Mouse (Mus musculus) thymus, postnatal 0 days (tissue): ENCODE data around the gene Rftn1. TPM values are rescaled to one million over a fixed set of nuclear protein-coding genes. Genes with fewer than 3 reads are reported as not detected.

ENCODE experiments used
- DNase-seq: peaks from one replicate; pipeline ENCODE4 v3.0.0-alpha.2; 2015; ENCODE audit warnings: low spot score
- polyA plus RNA-seq: library from polyadenylated mRNA; unstranded; fragments of >200 nt; fragmentation: Nextera tagmentation; extraction: Ambion mirVana; gene quantifications from 2 replicates; pipeline ENCODE4 v1.2.1, GENCODE M21; 2015

The Rftn1 gene
- polyA plus RNA-seq, 1 experiment from 2014 or later: 66.6 TPM

DNA sequence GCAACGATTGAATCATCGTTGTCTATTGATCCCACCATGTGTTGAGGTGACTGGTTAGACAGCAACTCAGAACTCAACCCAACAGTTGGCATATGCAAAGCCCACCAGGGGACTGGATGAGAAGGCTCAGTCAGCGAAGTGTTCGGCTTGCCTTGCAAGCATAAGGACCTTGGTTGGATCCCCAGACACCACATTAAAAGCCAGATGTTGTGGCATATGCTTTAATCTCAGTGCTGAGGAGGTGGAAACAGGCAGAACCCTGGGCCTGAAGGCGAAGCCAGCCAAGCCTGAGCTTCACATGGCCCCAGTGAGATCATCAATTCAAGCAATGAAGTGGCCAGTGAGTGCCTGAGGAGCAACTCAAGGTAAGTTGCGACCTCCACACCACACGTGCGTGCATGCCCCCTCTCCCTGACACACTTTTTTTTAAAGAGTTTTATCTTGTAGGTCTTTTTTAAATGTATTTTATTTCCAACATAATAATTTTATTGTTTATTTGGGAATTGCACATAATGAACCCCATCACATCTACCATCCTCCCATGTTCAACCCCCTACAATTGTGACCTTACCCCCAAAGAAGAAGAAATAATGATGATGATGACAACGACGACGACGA, 11.5 kb upstream of the Rftn1 start:
- no peak for DNase-seq

DNA sequence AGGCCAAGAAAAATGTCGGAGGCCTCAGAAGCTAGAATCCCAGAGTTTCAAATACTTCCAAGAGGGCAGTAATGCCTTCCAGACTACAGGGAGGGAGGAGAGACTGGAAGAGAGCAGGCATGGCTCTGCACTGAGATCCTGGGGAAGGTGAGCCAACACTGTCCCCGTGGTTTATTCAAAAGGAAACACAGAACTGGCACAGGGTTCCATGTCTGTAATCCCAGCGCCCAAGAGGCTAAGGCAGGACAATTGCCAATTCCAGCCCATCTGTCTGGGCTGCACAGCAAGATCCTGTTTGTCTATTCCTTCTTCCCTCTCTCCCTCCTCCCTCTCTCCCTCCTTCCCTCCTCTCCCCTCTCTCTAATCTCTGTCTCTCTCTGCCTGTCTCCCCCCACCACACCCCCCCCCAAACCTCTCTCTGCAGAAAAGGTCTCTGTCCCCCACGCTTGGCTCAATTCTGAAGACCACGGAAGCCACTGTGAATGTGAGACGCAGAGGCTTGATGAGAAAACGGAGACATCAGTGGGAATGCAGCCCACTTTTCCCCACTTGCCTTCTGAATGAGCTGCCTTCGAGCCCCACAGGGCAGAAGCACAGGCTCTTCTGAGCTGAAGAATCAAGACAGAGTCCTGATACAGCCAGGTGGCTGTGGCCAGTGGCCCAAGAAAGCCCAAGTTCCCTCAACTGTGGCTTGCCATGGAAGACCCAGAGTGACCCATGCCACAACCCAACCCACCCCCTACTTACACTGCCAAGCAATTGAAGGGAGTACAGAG, 8.8 kb upstream of the Rftn1 start:
- DNase-seq: no peak

DNA sequence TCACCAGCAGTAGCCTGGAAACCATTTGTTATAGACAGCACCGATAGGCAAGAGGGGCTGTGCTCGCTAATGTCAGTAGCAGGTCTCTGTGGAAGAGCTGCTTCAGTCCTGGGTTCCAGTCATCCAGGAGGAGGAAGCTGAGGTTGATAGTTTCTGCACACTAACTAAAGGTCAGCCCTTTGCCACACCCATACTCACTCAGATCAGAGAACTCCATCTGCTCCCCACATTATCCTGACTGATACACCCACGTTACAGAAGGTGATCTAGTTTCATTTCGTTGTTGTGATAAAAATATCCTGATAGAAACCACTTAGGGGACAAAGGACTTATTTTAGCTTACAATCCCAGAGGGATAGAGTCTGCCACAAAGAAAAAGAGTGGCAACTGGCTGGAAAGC, 7.1 kb upstream of the Rftn1 start:
- DNase-seq: no peak

DNA sequence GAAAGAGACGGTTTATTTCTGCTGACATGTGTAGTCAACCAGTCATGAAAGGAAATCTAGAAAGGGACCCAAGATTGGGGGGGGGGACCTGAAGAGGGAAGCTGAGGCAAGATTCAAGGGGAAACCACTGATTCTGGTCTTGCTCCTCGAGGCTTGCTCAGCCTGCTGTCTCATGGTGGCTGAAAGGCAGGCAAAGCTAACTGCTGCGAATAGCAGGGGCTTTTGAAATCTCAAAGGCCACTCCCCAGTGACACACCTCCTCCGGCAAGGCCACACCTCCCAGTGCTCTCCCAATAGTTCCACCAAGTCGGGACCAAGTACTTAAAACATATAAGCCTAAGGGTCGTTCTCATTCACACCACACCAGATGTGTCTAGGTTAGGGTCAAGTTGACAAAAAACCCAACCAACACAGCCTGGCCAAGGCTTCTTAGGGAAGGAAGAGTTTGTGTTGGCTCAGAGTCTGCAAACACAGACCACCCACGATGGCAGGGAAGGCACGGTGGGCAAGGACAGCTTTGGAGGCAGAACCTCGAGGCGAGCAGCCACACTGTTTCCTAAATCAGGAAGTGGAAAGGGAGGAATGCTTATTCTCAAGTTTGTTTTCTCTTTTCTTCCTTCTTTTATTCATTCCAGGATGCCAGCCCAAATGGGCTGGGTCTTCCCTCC, 5.7 kb upstream of the Rftn1 start:
- no peak for DNase-seq

DNA sequence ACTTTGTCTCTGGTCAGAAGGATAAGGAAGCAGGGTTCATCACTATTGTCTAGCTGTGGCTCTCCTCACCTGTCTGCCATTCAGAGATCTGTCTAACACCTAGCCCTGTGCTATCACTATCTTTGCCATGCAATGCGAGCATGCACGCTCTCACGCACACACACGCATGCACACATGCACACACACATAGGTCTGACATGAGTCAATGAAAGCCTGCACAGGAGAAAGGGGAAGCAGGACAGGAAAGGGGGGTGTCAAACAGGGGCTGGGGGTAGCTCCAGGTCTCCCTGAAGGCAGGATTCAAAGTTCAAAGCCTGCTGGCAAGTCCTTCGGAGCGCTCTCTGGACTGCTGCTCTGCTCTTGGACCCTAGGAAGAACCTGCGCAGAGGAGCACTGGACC, 4.9 kb upstream of the Rftn1 start:
- no peak for DNase-seq

DNA sequence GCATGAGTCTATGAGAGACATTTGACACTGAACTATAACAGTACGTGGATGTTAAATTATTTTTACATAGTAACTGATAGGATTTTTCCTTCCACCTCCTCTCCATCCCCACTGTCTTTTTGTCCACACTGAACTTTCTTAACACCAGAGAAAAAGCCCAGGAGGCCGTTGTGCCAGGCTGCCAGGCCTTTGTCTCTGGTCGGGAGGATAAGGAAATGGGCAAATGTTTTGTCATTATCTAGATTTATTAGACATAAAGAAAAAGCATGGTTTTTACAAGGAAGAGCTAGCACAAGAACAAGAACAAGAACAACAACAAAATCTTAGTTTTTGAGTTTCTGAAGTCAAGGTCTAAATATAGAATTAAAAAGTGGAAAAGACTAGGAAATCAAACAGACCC, 4.1 kb upstream of the Rftn1 start:
- DNase-seq: no peak

DNA sequence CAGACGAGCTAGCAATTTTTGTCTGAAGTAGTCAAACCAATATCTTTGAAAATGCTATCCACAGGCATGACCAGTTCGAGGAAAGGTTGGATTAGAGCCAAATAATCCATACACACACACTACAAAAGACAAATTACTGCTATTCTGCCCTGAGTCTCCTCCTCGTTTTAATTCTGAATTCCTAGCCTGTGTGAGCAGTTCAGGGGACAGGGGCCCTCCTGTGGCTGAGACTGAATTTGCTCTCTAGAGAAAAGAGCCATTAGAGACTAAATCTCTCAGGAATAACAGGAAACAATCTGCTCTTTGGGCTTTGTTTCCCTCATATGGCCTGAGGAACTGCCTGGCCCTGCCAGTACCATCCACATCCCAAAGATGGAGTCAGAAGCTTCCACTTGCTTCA, 3.2 kb upstream of the Rftn1 start:
- DNase-seq: no peak

DNA sequence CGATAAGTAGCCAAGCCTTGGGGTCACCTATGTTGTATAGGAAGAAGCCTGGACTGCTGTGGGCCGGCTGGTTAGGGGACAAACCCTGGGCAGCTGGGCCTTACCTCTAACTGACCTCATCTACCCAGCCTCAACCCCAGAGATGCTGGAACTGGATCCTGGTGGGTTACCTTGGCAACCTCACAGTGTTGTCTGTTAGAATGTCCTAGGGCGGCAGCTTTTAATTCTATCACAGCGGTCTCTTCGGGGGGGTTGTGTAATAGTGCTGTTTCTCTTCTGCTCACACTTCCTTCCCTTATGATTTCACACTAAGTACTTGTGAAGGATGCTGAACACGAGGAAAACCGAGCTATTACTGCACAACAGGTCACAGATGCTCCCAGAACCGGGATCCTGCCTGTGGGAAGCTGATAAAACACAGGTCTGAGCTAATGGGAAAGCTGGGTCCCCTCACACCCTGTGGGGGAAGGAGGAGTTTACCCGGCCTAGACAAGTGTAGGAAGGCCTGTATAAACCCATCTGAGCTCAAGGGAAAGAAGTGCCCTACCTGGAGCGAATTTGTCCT, 2.0 kb upstream of the Rftn1 start:
- no peak for DNase-seq

DNA sequence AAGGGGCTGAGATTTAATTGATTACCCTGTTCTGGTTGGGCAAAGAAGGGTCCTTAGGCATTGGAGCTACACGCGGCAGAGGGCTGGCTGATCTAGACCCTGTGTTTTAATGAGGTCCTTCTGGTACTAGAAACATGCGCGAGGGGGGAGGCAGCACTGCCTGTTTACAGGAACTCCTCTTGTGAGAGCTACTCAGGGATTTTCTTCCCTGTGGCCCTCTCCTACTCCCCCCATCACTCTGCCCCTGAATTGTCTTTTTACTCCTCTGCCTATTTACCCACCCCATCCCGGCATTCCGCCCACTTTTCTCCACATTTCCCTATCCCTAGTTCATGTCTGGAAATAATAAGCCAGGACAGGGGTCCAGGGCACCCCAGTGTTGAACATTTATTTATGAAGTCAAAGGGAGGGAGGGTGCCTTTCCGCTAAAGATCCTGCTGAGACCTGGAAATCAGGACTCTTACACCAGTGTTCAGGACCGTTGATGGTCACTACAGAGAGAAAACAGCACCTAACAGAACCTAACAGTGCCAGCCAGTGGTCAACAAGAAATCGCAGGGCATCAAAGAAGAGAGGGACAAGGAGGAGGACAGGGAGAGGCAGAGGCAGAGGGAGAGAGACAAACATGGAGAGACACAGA, 964 bp upstream of the Rftn1 start:
- no peak for DNase-seq

DNA sequence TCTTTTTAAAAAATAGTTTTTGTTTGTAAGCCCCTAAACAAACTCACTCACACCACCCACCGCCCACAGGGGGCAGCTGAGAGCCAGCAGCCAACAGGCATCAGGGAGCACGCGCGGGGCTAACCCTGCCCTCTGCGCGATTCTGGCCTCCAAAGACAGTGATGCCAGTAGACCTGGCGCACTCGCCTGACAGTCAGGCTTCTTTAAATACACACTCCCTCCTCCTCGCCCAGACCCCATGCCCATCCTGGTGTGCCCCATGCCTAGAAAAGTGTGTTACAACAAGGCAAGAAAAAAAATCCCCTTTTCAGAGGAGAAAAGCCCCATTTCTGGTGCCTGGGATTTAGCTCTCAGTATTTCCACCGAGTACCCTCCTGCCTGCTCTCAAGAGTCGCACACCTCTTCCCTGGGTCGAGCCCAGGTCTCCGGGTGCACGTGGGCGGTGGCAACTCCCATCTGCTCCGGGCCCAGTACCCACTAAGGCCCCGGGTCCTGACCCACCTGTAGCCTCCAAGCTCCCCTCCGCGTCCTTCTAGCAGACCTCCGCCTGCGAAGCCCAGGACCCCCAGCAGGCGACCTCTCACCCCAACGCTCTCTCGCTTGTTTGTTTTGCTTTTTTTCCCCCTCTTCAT, 977 bp downstream of the Rftn1 start:
- DNase-seq: peak; percentile 85

DNA sequence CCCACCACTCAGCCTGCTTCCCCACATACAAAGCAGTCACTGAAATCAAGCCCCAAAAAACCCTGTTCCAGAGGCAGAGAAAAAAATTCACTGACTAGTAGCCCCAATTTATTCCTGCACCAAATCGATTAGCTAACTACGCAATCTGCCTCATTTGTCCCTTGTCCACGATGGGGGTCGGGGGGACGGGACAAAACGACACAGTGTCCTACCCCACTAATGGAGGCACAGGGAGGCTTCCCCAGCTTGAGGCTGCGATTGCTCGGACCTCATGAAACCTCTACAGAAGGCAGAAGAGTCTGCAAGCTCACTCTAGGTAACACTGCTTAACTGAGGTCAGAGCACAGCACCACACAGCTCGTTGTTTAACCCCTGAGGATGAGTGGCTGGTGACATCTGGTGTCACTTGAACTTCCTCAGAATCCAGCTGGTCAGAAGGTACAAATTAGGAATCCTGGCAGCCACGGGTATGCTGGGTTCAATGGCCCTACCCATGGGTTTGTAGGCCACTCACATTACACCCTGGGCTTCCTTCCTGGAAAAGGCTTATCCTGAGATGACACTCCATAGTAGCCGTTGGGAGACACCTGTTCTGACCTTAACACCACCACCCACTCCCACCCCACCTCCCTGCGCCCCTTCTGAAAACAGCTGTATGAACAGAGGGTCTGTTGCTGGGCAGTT, 1.7 kb downstream of the Rftn1 start:
- DNase-seq: no peak

DNA sequence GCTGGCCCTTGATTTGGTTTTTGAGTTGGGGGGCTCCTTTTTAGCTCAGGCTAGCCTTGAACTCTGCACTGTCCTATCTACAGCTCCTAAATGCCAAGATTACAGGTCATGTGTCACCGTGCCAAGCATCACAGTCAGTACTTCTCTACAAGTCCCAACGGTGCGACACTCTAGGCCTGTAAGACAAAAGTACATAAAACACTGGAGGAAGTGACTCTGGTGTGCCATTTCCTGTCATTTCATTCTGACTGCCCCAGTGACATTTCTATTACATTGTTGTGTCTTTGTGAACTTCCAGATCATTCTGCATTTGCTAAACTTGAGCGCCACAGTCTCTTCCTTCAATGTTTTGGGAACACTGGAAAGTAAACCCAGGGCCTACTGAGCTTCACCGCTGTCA, 4.9 kb downstream of the Rftn1 start:
- peak; percentile 64 for DNase-seq

DNA sequence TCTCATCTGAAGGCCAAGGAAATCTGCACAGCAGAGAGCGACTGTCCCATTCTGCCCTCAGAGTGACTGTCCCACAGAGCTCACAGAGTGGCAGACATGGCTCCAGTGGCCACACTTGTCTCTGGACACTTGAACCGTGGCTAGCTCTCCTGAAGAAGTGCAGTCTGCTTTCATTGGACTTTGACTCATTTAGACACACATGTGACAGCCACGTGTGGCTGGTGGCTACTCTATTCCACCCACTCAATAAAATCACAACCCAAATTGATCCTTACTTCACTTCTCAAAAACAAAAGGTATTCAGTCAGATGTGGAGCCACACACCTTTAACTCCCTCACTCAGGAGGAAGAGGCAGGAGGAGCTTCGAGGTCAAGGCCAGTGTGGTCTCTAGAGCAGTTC, 5.4 kb downstream of the Rftn1 start:
- DNase-seq: no peak

DNA sequence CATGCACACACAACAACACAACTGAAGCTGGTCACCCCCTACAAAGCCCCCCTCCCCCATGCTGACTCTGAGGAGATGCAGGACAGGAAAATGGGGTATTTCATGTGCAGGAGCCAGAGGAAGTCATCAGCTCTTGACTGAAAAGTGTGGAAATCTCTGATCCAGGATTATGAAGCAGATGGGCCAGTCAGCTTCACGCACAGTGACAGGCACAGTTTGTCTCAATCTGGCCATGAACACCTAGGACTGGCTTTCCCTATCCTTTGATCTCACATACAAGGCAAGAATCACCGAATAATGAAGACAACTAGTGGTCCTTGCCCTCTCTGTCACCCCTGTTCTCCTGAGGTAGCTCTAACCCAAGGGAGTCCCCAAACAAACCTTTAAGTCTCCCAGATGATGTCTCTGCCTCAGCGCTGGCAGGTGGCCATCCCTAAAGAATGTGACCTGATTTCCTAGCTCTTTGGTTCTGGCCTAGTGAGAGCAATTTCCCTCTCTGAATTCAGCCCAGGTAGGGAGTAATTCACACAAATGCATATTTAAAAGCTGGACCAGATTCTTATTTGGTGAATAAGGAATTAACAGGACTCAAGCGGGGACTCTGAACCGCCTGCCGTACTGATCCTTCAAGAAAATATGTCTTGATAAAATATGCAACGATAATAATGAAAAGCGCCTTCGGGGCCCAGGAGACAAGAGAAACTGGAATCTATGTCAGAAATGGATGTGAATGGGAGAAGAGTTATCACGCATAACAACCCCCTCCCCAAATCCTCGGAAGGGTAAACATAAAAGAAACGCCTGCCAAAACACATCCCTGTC, 6.0 kb downstream of the Rftn1 start:
- DNase-seq: no peak

DNA sequence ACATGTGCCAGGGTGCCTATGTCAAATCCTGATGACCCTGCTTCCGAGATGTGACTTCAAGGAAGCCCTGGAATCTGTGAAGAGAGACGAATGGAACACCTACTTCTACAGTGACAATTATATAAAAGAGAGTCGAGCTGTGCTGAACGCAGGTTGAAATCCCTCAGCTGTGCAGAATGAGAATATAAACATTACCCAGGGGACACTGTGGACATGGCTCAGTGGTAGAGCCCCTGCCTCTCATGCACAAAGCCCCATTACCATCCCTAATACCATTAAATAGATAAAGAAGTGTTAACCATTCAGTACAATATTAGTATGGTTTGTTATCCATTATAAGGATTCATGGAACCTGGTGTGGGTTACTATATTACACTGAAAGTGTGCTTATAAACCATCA, 7.2 kb downstream of the Rftn1 start:
- DNase-seq: no peak

DNA sequence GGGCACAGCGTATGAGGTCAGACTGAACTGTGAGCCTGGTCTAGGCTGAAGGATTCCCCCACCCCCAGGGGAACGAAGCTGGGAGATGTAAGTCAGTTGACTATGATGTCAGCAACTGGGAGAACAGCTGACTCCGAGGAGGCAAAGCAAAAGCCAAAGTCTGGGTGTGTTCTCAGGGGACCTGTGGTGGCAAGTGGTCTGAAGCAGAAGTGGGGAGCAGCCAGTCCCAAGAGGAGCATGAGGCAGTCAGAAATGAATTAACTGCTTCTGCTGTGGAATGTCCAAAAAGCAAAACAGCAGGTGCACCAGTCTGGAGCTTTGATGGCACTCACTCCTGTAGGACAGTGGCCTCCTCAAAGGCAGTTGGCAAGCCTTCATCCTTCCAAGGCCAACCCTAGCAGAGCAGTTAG, 7.9 kb downstream of the Rftn1 start:
- no peak for DNase-seq

DNA sequence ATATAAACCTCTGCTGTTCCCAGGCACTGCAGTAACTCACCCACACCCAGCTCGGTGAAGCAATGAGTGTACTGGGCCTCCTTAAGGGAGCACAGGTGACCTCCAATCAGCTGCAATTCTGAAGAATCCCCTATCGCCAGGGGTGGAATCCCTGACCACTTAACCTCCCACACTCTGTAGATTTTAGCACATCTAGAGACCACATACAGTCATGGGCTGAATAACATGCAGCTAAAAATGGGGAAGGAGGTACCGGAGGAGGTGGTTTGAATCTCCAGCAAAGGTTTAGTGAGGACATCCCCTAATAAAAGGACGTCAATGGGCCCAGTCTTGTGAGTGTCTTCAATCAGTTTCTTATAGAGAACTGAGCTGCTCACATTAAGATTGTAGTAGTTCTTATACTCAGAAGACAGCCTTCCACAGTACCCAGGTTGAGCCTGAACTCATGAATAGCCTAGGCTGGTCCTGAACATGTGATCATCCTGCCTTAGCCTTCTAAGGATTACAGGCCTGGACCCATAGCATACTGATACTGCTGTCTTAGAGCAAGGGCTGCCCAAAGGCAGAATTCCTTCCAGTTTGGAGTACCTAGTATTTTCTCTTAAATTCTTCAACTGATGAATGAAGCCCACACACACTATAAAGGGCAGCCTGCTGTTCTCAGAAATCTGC, 9.4 kb downstream of the Rftn1 start:
- DNase-seq: no peak

DNA sequence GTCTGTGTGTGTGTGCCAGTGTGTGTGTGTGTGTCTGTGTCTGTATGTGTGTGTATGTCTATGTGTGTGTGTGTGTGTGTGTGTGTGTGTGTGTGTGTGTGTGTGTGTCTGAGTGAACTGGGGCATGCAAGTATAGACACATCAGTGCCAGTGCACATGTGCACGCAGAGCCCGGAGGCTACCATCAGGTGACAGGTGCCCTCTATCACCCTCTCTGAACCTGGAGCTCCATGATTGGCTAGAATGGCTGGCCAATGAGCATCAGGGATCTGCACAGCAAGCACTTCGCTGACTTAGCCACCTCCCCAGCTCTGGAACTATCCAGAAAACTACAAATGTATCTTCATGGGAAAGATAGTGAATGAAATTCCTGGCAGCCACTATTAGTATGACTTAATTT, 16.7 kb downstream of the Rftn1 start:
- peak; percentile 26 for DNase-seq

DNA sequence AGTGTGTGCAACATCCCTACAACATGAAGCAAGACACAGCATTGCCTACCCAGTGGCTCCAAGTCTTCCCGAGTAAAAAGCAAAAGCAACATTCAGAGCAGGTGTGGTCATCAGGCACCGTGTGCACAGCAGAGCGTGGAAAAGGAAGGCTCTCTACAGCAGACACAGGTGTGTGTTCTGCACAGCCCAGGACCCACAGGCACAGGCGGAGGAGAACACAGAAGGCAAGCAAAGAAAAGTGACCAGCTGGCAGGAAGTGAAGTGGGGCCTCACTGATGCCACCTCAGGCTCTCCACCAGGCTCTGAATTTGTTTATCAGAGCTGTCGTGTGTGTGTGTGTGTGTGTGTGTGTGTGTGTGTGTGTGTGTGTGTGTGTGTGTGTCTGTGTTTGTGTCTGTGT, 17.1 kb downstream of the Rftn1 start:
- peak; percentile 85 for DNase-seq
